Mouse (Mus musculus) MEL (cell line): ENCODE measurements at regions not wholly inside any gene's neighbourhood (a gene's known extent, or its start where the extent isn't known, plus 50 kb on each side); places are given as distances from the start of the nearest gene placed in this dataset.

Source experiments
- DNase-seq: peaks from one replicate; pipeline ENCODE4 v3.0.0; 2011; ENCODE audit warnings: low read depth, low spot score
- H3K27ac ChIP-seq: 2 replicates; pipeline ENCODE4 v1.5.1; 2012; ENCODE audit warnings: low read depth, mild to moderate bottlenecking, control low read depth, low read length, moderate library complexity; ENCODE audit not compliant: control insufficient read depth
- H3K27me3 ChIP-seq, 2 experiments: fragments of 150-350 bp in 1 of 2; sonication (generic) in 1 of 2; 2 replicates each; pipeline ENCODE4 v1.6.1; 2012; ENCODE audit warnings: low read length in 2 of 2, mild to moderate bottlenecking in 2 of 2, improper control_type of control experiment in 1 of 2, moderate library complexity in 1 of 2; ENCODE audit not compliant: insufficient read depth in 2 of 2, control insufficient read depth in 1 of 2
- H3K36me3 ChIP-seq, 2 experiments: 2 replicates each; pipeline ENCODE4 v1.6.1; 2012 to 2014; ENCODE audit warnings: low read length in 2 of 2, improper control_type of control experiment in 1 of 2, inconsistent platforms in 1 of 2, mild to moderate bottlenecking in 1 of 2; ENCODE audit not compliant: insufficient read depth in 2 of 2, control insufficient read depth in 1 of 2
- H3K4me1 ChIP-seq, 2 experiments: fragments of 150-350 bp in 1 of 2; sonication (generic) in 1 of 2; 2 replicates each; pipeline ENCODE4 v1.6.1; 2012; ENCODE audit warnings: low read length in 2 of 2, improper control_type of control experiment in 1 of 2, mild to moderate bottlenecking in 1 of 2; ENCODE audit not compliant: insufficient read depth in 2 of 2, control insufficient read depth in 1 of 2
- H3K4me3 ChIP-seq, 2 experiments: fragments of 150-350 bp in 1 of 2; sonication (generic) in 1 of 2; 2 replicates each; pipeline ENCODE4 v1.5.1; 2012; ENCODE audit warnings: low read depth in 2 of 2, low read length in 2 of 2, mild to moderate bottlenecking in 2 of 2, moderate library complexity in 2 of 2, control low read depth in 1 of 2, improper control_type of control experiment in 1 of 2; ENCODE audit not compliant: control insufficient read depth in 1 of 2, insufficient read depth in 1 of 2
- H3K79me2 ChIP-seq: 2 replicates; pipeline ENCODE4 v1.6.1; 2012; ENCODE audit warnings: mild to moderate bottlenecking, low read length, moderate library complexity; ENCODE audit not compliant: control insufficient read depth, poor library complexity, insufficient read depth
- H3K9ac ChIP-seq: 2 replicates; pipeline ENCODE4 v1.6.1; 2012; ENCODE audit warnings: low read depth, mild to moderate bottlenecking, control low read depth, low read length, moderate library complexity; ENCODE audit not compliant: control insufficient read depth, poor library complexity, severe bottlenecking
- H3K9me3 ChIP-seq: fragments of 150-350 bp; sonication (generic); replicated peaks from 2 replicates; pipeline ENCODE4 v1.6.1; 2012; ENCODE audit warnings: mild to moderate bottlenecking, low read length, improper control_type of control experiment, moderate library complexity; ENCODE audit not compliant: insufficient read depth
- BHLHE40 ChIP-seq: IDR thresholded peaks from 2 replicates; pipeline ENCODE4 v1.6.1; 2012; ENCODE audit warnings: low read depth, mild to moderate bottlenecking, inconsistent platforms, low read length, improper control_type of control experiment, borderline replicate concordance
- CHD1 ChIP-seq: IDR thresholded peaks from 2 replicates; pipeline ENCODE4 v1.6.1; 2012; ENCODE audit warnings: low read depth, mild to moderate bottlenecking, inconsistent platforms, low read length, improper control_type of control experiment
- CTCF ChIP-seq, 3 experiments: IDR thresholded peaks in 2 of 3; conservative IDR thresholded peaks in 1 of 3; 2 replicates each; pipeline ENCODE4 v1.5.1; 2011 to 2012; ENCODE audit warnings: low read length in 3 of 3, low read depth in 2 of 3, mild to moderate bottlenecking in 2 of 3, improper control_type of control experiment in 1 of 3, inconsistent platforms in 1 of 3, mixed read lengths in 1 of 3, moderate library complexity in 1 of 3; ENCODE audit not compliant: control insufficient read depth in 1 of 3, insufficient read depth in 1 of 3, poor library complexity in 1 of 3, severe bottlenecking in 1 of 3
- E2F4 ChIP-seq: IDR thresholded peaks from 2 replicates; pipeline ENCODE4 v1.6.1; 2011; ENCODE audit warnings: low read depth, low read length, improper control_type of control experiment, borderline replicate concordance
- ELF1 ChIP-seq: IDR thresholded peaks from 2 replicates; pipeline ENCODE4 v1.6.1; 2014; ENCODE audit warnings: low read depth, mild to moderate bottlenecking, inconsistent platforms, low read length, improper control_type of control experiment, moderate library complexity
- EP300 ChIP-seq, 2 experiments: IDR thresholded peaks; 2 replicates each; pipeline ENCODE4 v1.6.1; 2011; ENCODE audit warnings: improper control_type of control experiment in 2 of 2, low read length in 2 of 2, low read depth in 1 of 2, mild to moderate bottlenecking in 1 of 2
- ETS1 ChIP-seq: IDR thresholded peaks from 2 replicates; pipeline ENCODE4 v1.6.1; 2012; ENCODE audit warnings: low read depth, mild to moderate bottlenecking, inconsistent platforms, low read length, improper control_type of control experiment, moderate library complexity
- GABPA ChIP-seq: IDR thresholded peaks from 2 replicates; pipeline ENCODE4 v1.6.1; 2012; ENCODE audit warnings: low read depth, mild to moderate bottlenecking, inconsistent platforms, low read length, improper control_type of control experiment, moderate library complexity
- GATA1 ChIP-seq: IDR thresholded peaks from 2 replicates; pipeline ENCODE4 v1.6.1; 2011; ENCODE audit warnings: low read depth, low read length, improper control_type of control experiment
- HCFC1 ChIP-seq: IDR thresholded peaks from 2 replicates; pipeline ENCODE4 v1.6.1; 2012; ENCODE audit warnings: low read depth, mild to moderate bottlenecking, inconsistent platforms, low read length, improper control_type of control experiment, moderate library complexity
- JUND ChIP-seq: IDR thresholded peaks from 2 replicates; pipeline ENCODE4 v1.6.1; 2011; ENCODE audit warnings: low read depth, mild to moderate bottlenecking, improper control_type of control experiment, low read length
- KAT2A ChIP-seq: conservative IDR thresholded peaks from 2 replicates; pipeline ENCODE4 v1.6.1; 2012; ENCODE audit warnings: low read depth, low read length, improper control_type of control experiment, inconsistent platforms
- MAFK ChIP-seq: IDR thresholded peaks from 2 replicates; pipeline ENCODE4 v1.6.1; 2011; ENCODE audit warnings: low read depth, mild to moderate bottlenecking, low read length, improper control_type of control experiment, borderline replicate concordance
- MAX ChIP-seq: IDR thresholded peaks from 2 replicates; pipeline ENCODE4 v1.6.1; 2011; ENCODE audit warnings: low read length, improper control_type of control experiment
- MEF2A ChIP-seq: IDR thresholded peaks from 2 replicates; pipeline ENCODE4 v1.6.1; 2014; ENCODE audit warnings: low read depth, mild to moderate bottlenecking, inconsistent platforms, low read length, improper control_type of control experiment; ENCODE audit not compliant: poor library complexity, insufficient replicate concordance, severe bottlenecking; ENCODE audit errors: extremely low read depth
- MXI1 ChIP-seq: IDR thresholded peaks from 2 replicates; pipeline ENCODE4 v1.6.1; 2011; ENCODE audit warnings: mild to moderate bottlenecking, low read depth, low read length, improper control_type of control experiment
- MYC ChIP-seq: IDR thresholded peaks from 2 replicates; pipeline ENCODE4 v1.6.1; 2011; ENCODE audit warnings: low read depth, mild to moderate bottlenecking, low read length, improper control_type of control experiment, moderate library complexity
- NELFE ChIP-seq: IDR thresholded peaks from 2 replicates; pipeline ENCODE4 v1.6.1; 2011; ENCODE audit warnings: low read depth, low read length, improper control_type of control experiment
- POLR2AphosphoS2 ChIP-seq: IDR thresholded peaks from 2 replicates; pipeline ENCODE4 v1.6.1; 2011; ENCODE audit warnings: low read length, improper control_type of control experiment
- RAD21 ChIP-seq: IDR thresholded peaks from 2 replicates; pipeline ENCODE4 v1.6.1; 2011; ENCODE audit warnings: mild to moderate bottlenecking, low read depth, low read length, improper control_type of control experiment
- RCOR1 ChIP-seq: IDR thresholded peaks from 2 replicates; pipeline ENCODE4 v1.6.1; 2012; ENCODE audit warnings: low read depth, mild to moderate bottlenecking, inconsistent platforms, low read length, improper control_type of control experiment
- SIN3A ChIP-seq: IDR thresholded peaks from 2 replicates; pipeline ENCODE4 v1.6.1; 2012; ENCODE audit warnings: low read length, improper control_type of control experiment, inconsistent platforms
- SMC3 ChIP-seq: IDR thresholded peaks from 2 replicates; pipeline ENCODE4 v1.6.1; 2011; ENCODE audit warnings: low read depth, low read length, improper control_type of control experiment
- TAL1 ChIP-seq: IDR thresholded peaks from 2 replicates; pipeline ENCODE4 v1.6.1; 2012; ENCODE audit warnings: mild to moderate bottlenecking, inconsistent platforms, low read length, moderate library complexity, mixed read lengths
- TCF12 ChIP-seq: IDR thresholded peaks from 2 replicates; pipeline ENCODE4 v1.6.1; 2014; ENCODE audit warnings: low read depth, mild to moderate bottlenecking, inconsistent platforms, low read length, improper control_type of control experiment, moderate library complexity
- UBTF ChIP-seq: IDR thresholded peaks from 2 replicates; pipeline ENCODE4 v1.6.1; 2012; ENCODE audit warnings: low read depth, mild to moderate bottlenecking, inconsistent platforms, low read length, improper control_type of control experiment, moderate library complexity, borderline replicate concordance; ENCODE audit not compliant: insufficient read depth
- ZKSCAN1 ChIP-seq: IDR thresholded peaks from 2 replicates; pipeline ENCODE4 v1.6.1; 2012; ENCODE audit warnings: low read depth, mild to moderate bottlenecking, inconsistent platforms, low read length, improper control_type of control experiment, moderate library complexity
- ZNF384 ChIP-seq: IDR thresholded peaks from 2 replicates; pipeline ENCODE4 v1.6.1; 2012; ENCODE audit warnings: low read depth, mild to moderate bottlenecking, inconsistent platforms, low read length, improper control_type of control experiment

- Histone ChIP-seq H3K79me2 (no peaks in the 10 kb centered on the region), H3K4me3 (no peak overlapping the region), H3K36me3 (no peaks in the 10 kb centered on the region), H3K9me3 (no peaks in the 10 kb centered on the region), H3K27ac (no peak overlapping the region)
- DNase-seq, result no peak
- TF ChIP-seq ZNF384, result no peak
- TF ChIP-seq TCF12, result no peak
- no peak for TF ChIP-seq BHLHE40
- TF ChIP-seq ELF1, result no peak
- TF ChIP-seq MAFK, result no peak
- no peak for TF ChIP-seq SIN3A
- no peak for TF ChIP-seq POLR2AphosphoS2
- TF ChIP-seq GATA1, result no peak
- no peak for TF ChIP-seq TAL1
- no peak for TF ChIP-seq CHD1
- no peak for TF ChIP-seq E2F4
- no peak for TF ChIP-seq MEF2A
- no peak for TF ChIP-seq GABPA
- TF ChIP-seq, all 39 proteins: peak for 0
- H3K4me1 ChIP-seq, result peaks cover 0 to 3% of the 10 kb centered on the region in 2 experiments; a peak in 1 of 4 replicates
- no peaks in the 10 kb centered on the region for H3K27me3 ChIP-seq
- H3K9ac ChIP-seq, result no peak overlapping the region
Measured at GRCm38 (mm10) chr17:51356447-51356846, 177.3 kb upstream of the Tbc1d5 start.

- Histone ChIP-seq H3K4me3 (no peak overlapping the region), H3K4me1 (no peaks in the 10 kb centered on the region), H3K79me2 (no peaks in the 10 kb centered on the region), H3K27ac (no peak overlapping the region), H3K9ac (no peak overlapping the region), H3K27me3 (no peaks in the 10 kb centered on the region), H3K9me3 (no peaks in the 10 kb centered on the region), H3K36me3 (no peaks in the 10 kb centered on the region)
- DNase-seq, result no peak
- TF ChIP-seq JUND (no peak), RAD21 (no peak), NELFE (no peak), MEF2A (no peak)
Measured at GRCm38 (mm10) chr17:51321868-51322267, 142.7 kb upstream of the Tbc1d5 start.

- Histone ChIP-seq H3K36me3 (no peaks in the 10 kb centered on the region), H3K27ac (no peak overlapping the region), H3K79me2 (no peaks in the 10 kb centered on the region), H3K27me3 (no peaks in the 10 kb centered on the region), H3K9me3 (no peaks in the 10 kb centered on the region), H3K4me1 (no peaks in the 10 kb centered on the region), H3K4me3 (no peak overlapping the region), H3K9ac (no peak overlapping the region)
- DNase-seq, result no peak
- TF ChIP-seq MXI1 (no peak), UBTF (no peak), CTCF (IDR thresholded peaks at IDR 0.05 in 2 of 3, conservative IDR thresholded peaks at IDR 0.05 in 1 of 3; ENCODE audit: control insufficient read depth in 1 of 3, insufficient read depth in 1 of 3, low read depth in 2 of 3, low read length in 3 of 3, poor library complexity in 1 of 3, severe bottlenecking in 1 of 3) (no peak), SMC3 (no peak), ZKSCAN1 (no peak), KAT2A (no peak), ETS1 (no peak), ZNF384 (no peak), MAX (no peak), EP300 (IDR thresholded peaks at IDR 0.05; ENCODE audit: low read depth in 1 of 2, low read length in 2 of 2) (no peak), MYC (no peak), MAFK (no peak), HCFC1 (no peak), RCOR1 (no peak)
Measured at GRCm38 (mm10) chr17:51321025-51321424, 141.9 kb upstream of the Tbc1d5 start.
